7 mouse cellular contexts compared by ENCODE assay signal in the genomic region with DNA sequence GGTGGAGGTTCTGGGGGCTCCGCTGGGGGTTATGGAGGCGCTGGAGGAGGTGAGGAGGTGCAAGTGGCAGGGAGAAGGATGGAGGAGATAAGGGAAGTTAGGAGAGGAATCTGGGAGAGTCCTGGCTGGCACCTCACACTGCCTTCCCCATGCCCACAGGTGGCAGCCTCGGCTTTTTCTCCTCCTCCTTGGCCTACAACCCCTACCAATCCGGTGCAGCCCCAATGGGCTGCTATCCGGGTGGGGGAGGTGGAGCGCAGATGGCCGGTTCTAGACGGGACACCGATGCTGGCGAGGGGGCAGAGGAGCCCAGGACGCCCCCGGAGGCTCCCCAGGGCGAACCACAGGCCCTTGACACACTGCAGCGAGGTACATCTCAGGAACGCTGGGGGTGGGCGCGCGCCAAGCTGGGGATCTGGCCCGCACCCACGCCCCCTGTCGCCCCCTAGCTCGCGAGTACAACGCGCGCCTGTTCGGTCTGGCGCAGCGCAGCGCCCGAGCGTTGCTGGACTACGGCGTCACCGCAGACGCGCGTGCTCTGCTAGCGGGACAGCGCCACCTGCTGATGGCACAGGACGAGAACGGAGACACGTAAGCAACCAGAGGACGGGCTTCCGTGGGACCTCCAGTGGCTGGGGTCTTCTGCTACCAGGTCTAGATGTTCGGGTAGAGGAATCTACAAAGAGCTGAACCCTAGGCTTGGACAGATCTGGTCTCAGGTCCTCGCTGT. TPM values are rescaled to one million over a fixed set of nuclear protein-coding genes. Genes with fewer than 3 reads are reported as not detected.
DNase-seq lines count a peak whose midpoint lies in the region; ATAC-seq and TF ChIP-seq lines count a peak whose summit lies in the region.

No protein-coding gene starts in this region.

- no peak for TF ChIP-seq POLR2A in small intestine, adult 2 months (IDR thresholded peaks at IDR 0.05; ENCODE audit: low read depth, low read length)

- H3K4me2 ChIP-seq in intestine, embryonic 14.5 days (ENCODE audit: low read length): peak overlapping the region; percentile 61
- peak overlapping the region; percentile 50 for H3K4me2 ChIP-seq in midbrain, embryonic 11.5 days

- peak; percentile 91 for DNase-seq in adrenal gland, postnatal 10 days
- DNase-seq in embryo, embryonic 10 days (ENCODE audit: low spot score): peak; percentile 99
- DNase-seq in gastrocnemius, postnatal 25 days: peak; percentile 71
- DNase-seq in intestine, embryonic 14.5 days (ENCODE audit: low spot score): peak; percentile 91
- peak; percentile 93 for DNase-seq in left cerebral cortex, postnatal 4 days
- peak; percentile 98 for DNase-seq in midbrain, embryonic 11.5 days (ENCODE audit: low spot score, missing footprints)

- ATAC-seq in intestine, embryonic 14.5 days (replicated peaks; ENCODE audit: low FRiP score, low TSS enrichment, low read depth): no peak; the same call in 1 of the 2 replicates
- peak; percentile 55 for ATAC-seq in midbrain, embryonic 11.5 days (ENCODE audit: low FRiP score)

- H3K36me3 ChIP-seq in intestine, embryonic 14.5 days (ENCODE audit: control insufficient read depth, insufficient read depth, low read length): peaks cover 34% of the 10 kb centered on the region
- H3K36me3 ChIP-seq in midbrain, embryonic 11.5 days (ENCODE audit: control insufficient read depth, insufficient read depth, low read length): no peaks in the 10 kb centered on the region
- H3K36me3 ChIP-seq in small intestine, adult 2 months (ENCODE audit: control insufficient read depth, insufficient read depth, low read length): peaks cover 47% of the 10 kb centered on the region

- H3K9ac ChIP-seq in intestine, embryonic 14.5 days (ENCODE audit: low read length): peak overlapping the region; percentile 25; the same call in 1 of the 2 replicates
- H3K9ac ChIP-seq in midbrain, embryonic 11.5 days (ENCODE audit: low read length): peak overlapping the region; percentile 44; the same call in 1 of the 2 replicates

- H3K9me3 ChIP-seq in intestine, embryonic 14.5 days (ENCODE audit: control insufficient read depth, low read length): no peaks in the 10 kb centered on the region
- H3K9me3 ChIP-seq in midbrain, embryonic 11.5 days (ENCODE audit: control insufficient read depth, low read length): no peaks in the 10 kb centered on the region

- H3K27ac ChIP-seq in intestine, embryonic 14.5 days (ENCODE audit: low read depth): no peak overlapping the region
- no peak overlapping the region for H3K27ac ChIP-seq in midbrain, embryonic 11.5 days (ENCODE audit: low read depth, low read length)
- no peak overlapping the region for H3K27ac ChIP-seq in small intestine, adult 2 months (ENCODE audit: insufficient read depth, low read depth, low read length)

- peak; percentile 84 for TF ChIP-seq CTCF in small intestine, adult 2 months (IDR thresholded peaks at IDR 0.05; ENCODE audit: extremely low read depth, insufficient read length, insufficient replicate concordance, low read depth, low read length)

- H3K27me3 ChIP-seq in intestine, embryonic 14.5 days (replicated peaks; ENCODE audit: control insufficient read depth, insufficient read depth, low read length): no peaks in the 10 kb centered on the region
- peaks cover 26% of the 10 kb centered on the region for H3K27me3 ChIP-seq in midbrain, embryonic 11.5 days (ENCODE audit: control insufficient read depth, insufficient read depth, low read length)
- H3K27me3 ChIP-seq in small intestine, adult 2 months (ENCODE audit: control insufficient read depth, insufficient read depth, low read length): no peaks in the 10 kb centered on the region

- peaks cover 11% of the 10 kb centered on the region for H3K4me1 ChIP-seq in intestine, embryonic 14.5 days (replicated peaks; ENCODE audit: control insufficient read depth, insufficient read depth, low read length)
- H3K4me1 ChIP-seq in midbrain, embryonic 11.5 days (ENCODE audit: control insufficient read depth, insufficient read depth, low read length): peaks cover 18% of the 10 kb centered on the region
- peaks cover 5% of the 10 kb centered on the region for H3K4me1 ChIP-seq in small intestine, adult 2 months (ENCODE audit: control insufficient read depth, insufficient read depth, insufficient read length, low read length)

- WGBS in intestine, embryonic 14.5 days: 2% methylated on average over 47 of the region's 47 CpGs
- under 1% methylated on average over 47 of the region's 47 CpGs for WGBS in midbrain, embryonic 11.5 days
- WGBS in small intestine, adult 2 months: 5% methylated on average over 47 of the region's 47 CpGs

- intact Hi-C loops in left cerebral cortex, postnatal 4 days (cut with DNase I): loop anchor here (5.0 kb wide), 1 partner anchor 172 kb away; no protein-coding TSS in a partner anchor

- H3K4me3 ChIP-seq in intestine, embryonic 14.5 days (ENCODE audit: low read depth, low read length): peak overlapping the region; percentile 32
- H3K4me3 ChIP-seq in midbrain, embryonic 11.5 days (ENCODE audit: low read depth, low read length): peak overlapping the region; percentile 26
- H3K4me3 ChIP-seq in small intestine, adult 2 months (ENCODE audit: low read depth, low read length): peak overlapping the region; percentile 44

RNA-seq across cellular contexts. Expression of gene Nfkb2, which starts 4.8 kb away (rescaled TPM):
- 10 to 100 TPM; 20.8 to 24.2 TPM for total RNA-seq in adrenal gland, postnatal 10 days (2021)
- 1 to 10 TPM; 7.2 to 8.5 TPM for total RNA-seq in gastrocnemius, postnatal 25 days (2021)
- 7.9 and 9.2 TPM in 2 replicates for polyA plus RNA-seq in intestine, embryonic 14.5 days (2014; fragmentation: Nextera tagmentation; extraction: Ambion mirVana)
- total RNA-seq in left cerebral cortex, postnatal 4 days (2021): 1 to 10 TPM; 2.5 to 2.8 TPM
- polyA plus RNA-seq in midbrain, embryonic 11.5 days (2014; fragmentation: Nextera tagmentation; extraction: Ambion mirVana): 3.2 and 3.9 TPM in 2 replicates
- polyA plus RNA-seq in small intestine, adult 2 months (2012; rRNA removed): 41.4 and 89.6 TPM in 2 replicates

RNA-seq across cellular contexts. Expression of gene Psd, which starts 18.1 kb away (rescaled TPM):
- total RNA-seq in adrenal gland, postnatal 10 days (2021): 10 to 100 TPM in 1 of 2 experiments, 1 to 10 TPM in 1; 8.2 to 11.9 TPM
- total RNA-seq in gastrocnemius, postnatal 25 days (2021): under 1 TPM; 0.28 to 0.54 TPM
- polyA plus RNA-seq in intestine, embryonic 14.5 days (2014; fragmentation: Nextera tagmentation; extraction: Ambion mirVana): 36.4 and 43.9 TPM in 2 replicates
- 100 to 1,000 TPM; 670 to 671 TPM for total RNA-seq in left cerebral cortex, postnatal 4 days (2021)
- 10.7 and 11.0 TPM in 2 replicates for polyA plus RNA-seq in midbrain, embryonic 11.5 days (2014; fragmentation: Nextera tagmentation; extraction: Ambion mirVana)
- polyA plus RNA-seq in small intestine, adult 2 months (2012; rRNA removed): 27.0 and 30.1 TPM in 2 replicates

RNA-seq across cellular contexts. Expression of gene Fbxl15, which starts 19.1 kb away (rescaled TPM):
- total RNA-seq in adrenal gland, postnatal 10 days (2021): 10 to 100 TPM in 1 of 2 experiments, 1 to 10 TPM in 1; 8.9 to 10.5 TPM
- 1 to 10 TPM; 2.9 TPM for total RNA-seq in gastrocnemius, postnatal 25 days (2021)
- 17.5 and 17.7 TPM in 2 replicates for polyA plus RNA-seq in intestine, embryonic 14.5 days (2014; fragmentation: Nextera tagmentation; extraction: Ambion mirVana)
- 10 to 100 TPM; 22.3 to 23.4 TPM for total RNA-seq in left cerebral cortex, postnatal 4 days (2021)
- 20.0 and 25.5 TPM in 2 replicates for polyA plus RNA-seq in midbrain, embryonic 11.5 days (2014; fragmentation: Nextera tagmentation; extraction: Ambion mirVana)
- polyA plus RNA-seq in small intestine, adult 2 months (2012; rRNA removed): 37.4 and 60.4 TPM in 2 replicates

RNA-seq across cellular contexts. Expression of gene Cuedc2, which starts 29.6 kb away (rescaled TPM):
- 10 to 100 TPM; 78.9 to 90.4 TPM for total RNA-seq in adrenal gland, postnatal 10 days (2021)
- total RNA-seq in gastrocnemius, postnatal 25 days (2021): 10 to 100 TPM; 56.1 to 56.5 TPM
- polyA plus RNA-seq in intestine, embryonic 14.5 days (2014; fragmentation: Nextera tagmentation; extraction: Ambion mirVana): 154 and 176 TPM in 2 replicates
- 100 to 1,000 TPM; 221 to 222 TPM for total RNA-seq in left cerebral cortex, postnatal 4 days (2021)
- polyA plus RNA-seq in midbrain, embryonic 11.5 days (2014; fragmentation: Nextera tagmentation; extraction: Ambion mirVana): 215 and 221 TPM in 2 replicates
- 23.5 and 26.9 TPM in 2 replicates for polyA plus RNA-seq in small intestine, adult 2 months (2012; rRNA removed)

RNA-seq across cellular contexts. Expression of gene Mfsd13a, which starts 32.0 kb away (rescaled TPM):
- 1 to 10 TPM; 4.6 to 7.4 TPM for total RNA-seq in adrenal gland, postnatal 10 days (2021)
- total RNA-seq in gastrocnemius, postnatal 25 days (2021): 1 to 10 TPM; 1.0 to 1.2 TPM
- 12.3 and 12.7 TPM in 2 replicates for polyA plus RNA-seq in intestine, embryonic 14.5 days (2014; fragmentation: Nextera tagmentation; extraction: Ambion mirVana)
- total RNA-seq in left cerebral cortex, postnatal 4 days (2021): 10 to 100 TPM; 16.8 to 18.3 TPM
- polyA plus RNA-seq in midbrain, embryonic 11.5 days (2014; fragmentation: Nextera tagmentation; extraction: Ambion mirVana): 4.3 and 5.5 TPM in 2 replicates
- 29.4 and 36.0 TPM in 2 replicates for polyA plus RNA-seq in small intestine, adult 2 months (2012; rRNA removed)

Comparison
In these comparisons a context has a peak if more than half of its experiments do, and no peak if none do; other contexts are left out.
1. RNA of gene Psd, which starts 18.1 kb away (total RNA-seq): 670 to 671 TPM in left cerebral cortex, postnatal 4 days; 8.2 to 11.9 TPM in adrenal gland, postnatal 10 days and 0.28 to 0.54 TPM in gastrocnemius, postnatal 25 days; every median in the first group is over 10 times any median in the second.
2. Peak in every context shown above with its lines, with median percentiles within 50 percentile points of each other: DNase-seq and H3K4me3 ChIP-seq.